Mouse (Mus musculus): ENCODE measurements around the gene Neurl1a. TPM values are rescaled to one million over a fixed set of nuclear protein-coding genes. Genes with fewer than 3 reads are reported as not detected.

The Neurl1a gene
- 0.41 and 0.66 TPM in 2 replicates for polyA plus RNA-seq (2012)

GRCm38 (mm10) chr19:47178431-47179271 is at the start of gene Neurl1a:
Neurl1a (plus strand) TSS chr19:47178820.

GRCm38 (mm10) chr19:47137771-47138421 is 40.7 kb upstream of the Neurl1a start, which contains the start of gene Calhm2:
Calhm2 (minus strand) TSS chr19:47138294.

GRCm38 (mm10) chr19:47144154-47144553 is 34.5 kb upstream of the Neurl1a start, which contains the start of gene Calhm1:
Calhm1 (minus strand) TSS chr19:47144254.

GRCm38 (mm10) chr19:47157664-47158063 is 21.0 kb upstream of the Neurl1a start, which contains the start of gene Calhm3:
Calhm3 (minus strand) TSS chr19:47157764.

Other genes starting within 250 kb of the Neurl1a start
- gene Ina, start 164.1 kb upstream of the Neurl1a start, polyA plus RNA-seq (2012) = 0.04 TPM in 1 of 2 replicates, not detected in the other
- gene Nt5c2, start 163.7 kb upstream of the Neurl1a start, polyA plus RNA-seq (2012) = 10.0 and 10.1 TPM in 2 replicates
- gene Pcgf6, start 127.9 kb upstream of the Neurl1a start, polyA plus RNA-seq (2012) = 11.4 and 14.8 TPM in 2 replicates
- gene Taf5, start 111.1 kb upstream of the Neurl1a start, polyA plus RNA-seq (2012) = 6.3 and 6.7 TPM in 2 replicates
- gene Usmg5, start 88.2 kb upstream of the Neurl1a start, polyA plus RNA-seq (2012) = 15.4 and 20.6 TPM in 2 replicates
- gene Pdcd11, start 88.1 kb upstream of the Neurl1a start, polyA plus RNA-seq (2012) = 16.7 and 27.0 TPM in 2 replicates
- 5.0 and 9.6 TPM in 2 replicates for gene Calhm2, start 40.5 kb upstream of the Neurl1a start, polyA plus RNA-seq (2012)
- gene Calhm1, start 34.6 kb upstream of the Neurl1a start, polyA plus RNA-seq (2012) = not detected in 2 replicates
- not detected in 2 replicates for gene Calhm3, start 21.1 kb upstream of the Neurl1a start, polyA plus RNA-seq (2012)

Measured in megakaryocyte-erythroid progenitor cell, adult 5 weeks (primary cell).